Mouse (Mus musculus) limb, embryonic 10.5 days (tissue): ENCODE data around the gene Nsd1. TPM values are rescaled to one million over a fixed set of nuclear protein-coding genes. Genes with fewer than 3 reads are reported as not detected.

Source experiments
- DNase-seq: peaks from one replicate; pipeline ENCODE4 v3.0.0-alpha.2; 2017; ENCODE audit warnings: low spot score
- H3K27ac ChIP-seq: fragments of 300-500 bp; sonication (generic); 2 replicates; pipeline ENCODE4 v1.5.1; 2016; ENCODE audit warnings: mild to moderate bottlenecking
- H3K27me3 ChIP-seq: fragments of 300-500 bp; sonication (generic); 2 replicates; pipeline ENCODE4 v1.6.1; 2016; ENCODE audit warnings: low read depth, mild to moderate bottlenecking; ENCODE audit not compliant: poor library complexity, severe bottlenecking
- H3K36me3 ChIP-seq: fragments of 300-500 bp; sonication (generic); 2 replicates; pipeline ENCODE4 v1.6.1; 2016; ENCODE audit warnings: mild to moderate bottlenecking, moderate library complexity
- H3K4me1 ChIP-seq: fragments of 300-500 bp; sonication (generic); 2 replicates; pipeline ENCODE4 v1.6.1; 2016
- H3K4me3 ChIP-seq: fragments of 300-500 bp; sonication (generic); 2 replicates; pipeline ENCODE4 v1.5.1; 2016; ENCODE audit warnings: mild to moderate bottlenecking, moderate library complexity
- H3K9me3 ChIP-seq: fragments of 300-500 bp; sonication (generic); replicated peaks from 2 replicates; pipeline ENCODE4 v1.6.1; 2016; ENCODE audit warnings: mild to moderate bottlenecking
- whole genome bisulfite sequencing: fragments of 180-500 bp; shearing (Covaris S2); methylation state at CpG from one replicate; pipeline ENCODE4 v1.1.7; 2016; 5-methylcytosine and 5-hydroxymethylcytosine counted together
- polyA plus RNA-seq: library from polyadenylated mRNA; unstranded; fragments of >200 nt; fragmentation: Nextera tagmentation; extraction: Ambion mirVana; gene quantifications from 2 replicates; pipeline ENCODE4 v1.2.1, GENCODE M21; 2016

Gene Nsd1
- polyA plus RNA-seq, 1 experiment from 2014 or later: 69.1 TPM

DNA sequence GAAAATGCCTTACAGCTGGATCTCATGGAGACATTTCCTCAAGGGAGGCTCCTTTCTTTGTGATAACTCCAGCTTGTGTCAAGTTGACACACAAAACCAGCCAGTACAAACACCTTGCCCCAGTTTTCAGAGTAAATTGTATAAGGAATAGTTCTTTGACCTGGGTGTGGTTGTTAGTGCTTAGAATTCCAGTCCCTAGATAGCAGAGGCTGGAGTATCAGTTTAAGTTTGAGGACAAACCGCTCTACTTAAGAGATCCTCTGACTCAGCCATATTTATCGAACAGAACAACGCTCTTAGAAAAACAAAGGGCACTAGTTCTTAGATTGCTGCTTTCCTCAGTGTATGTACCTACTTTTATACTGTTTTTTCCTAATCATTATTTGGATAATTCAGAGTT, 33.6 kb downstream of the Nsd1 start:
- Histone ChIP-seq H3K27me3 (no peaks in the 10 kb centered on the region), H3K36me3 (peaks cover 99% of the 10 kb centered on the region), H3K4me1 (no peaks in the 10 kb centered on the region), H3K4me3 (no peak overlapping the region), H3K9me3 (no peaks in the 10 kb centered on the region), H3K27ac (no peak overlapping the region)
- DNase-seq: no peak
- WGBS: over 99% methylated on average over 3 of the region's 3 CpGs

DNA sequence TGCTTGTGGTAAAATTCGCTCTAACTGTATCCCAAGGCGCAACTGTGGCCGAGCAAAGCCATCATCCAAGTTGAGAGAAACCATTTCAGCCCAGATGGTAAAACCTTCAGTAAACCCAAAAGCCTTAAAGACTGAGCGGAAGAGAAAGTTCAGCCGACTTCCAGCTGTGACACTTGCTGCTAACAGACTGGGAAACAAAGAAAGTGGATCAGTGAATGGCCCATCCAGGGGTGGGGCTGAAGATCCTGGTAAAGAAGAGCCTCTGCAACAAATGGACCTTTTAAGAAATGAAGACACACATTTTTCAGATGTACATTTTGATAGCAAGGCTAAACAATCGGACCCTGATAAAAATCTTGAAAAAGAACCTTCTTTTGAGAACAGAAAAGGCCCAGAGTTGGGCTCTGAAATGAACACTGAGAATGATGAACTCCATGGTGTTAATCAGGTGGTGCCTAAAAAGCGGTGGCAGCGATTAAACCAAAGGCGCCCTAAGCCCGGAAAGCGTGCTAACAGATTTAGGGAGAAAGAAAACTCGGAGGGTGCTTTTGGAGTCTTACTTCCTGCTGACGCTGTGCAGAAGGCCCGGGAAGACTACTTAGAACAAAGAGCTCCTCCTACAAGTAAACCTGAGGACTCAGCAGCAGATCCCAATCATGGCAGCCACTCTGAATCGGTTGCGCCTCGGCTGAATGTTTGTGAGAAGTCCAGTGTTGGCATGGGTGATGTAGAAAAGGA, 37.9 kb downstream of the Nsd1 start:
- Histone ChIP-seq H3K9me3 (no peaks in the 10 kb centered on the region), H3K27ac (no peak overlapping the region), H3K4me1 (no peaks in the 10 kb centered on the region), H3K4me3 (no peak overlapping the region), H3K36me3 (peaks cover 98% of the 10 kb centered on the region), H3K27me3 (no peaks in the 10 kb centered on the region)
- 92% methylated on average over 17 of the region's 17 CpGs for WGBS
- DNase-seq: no peak

DNA sequence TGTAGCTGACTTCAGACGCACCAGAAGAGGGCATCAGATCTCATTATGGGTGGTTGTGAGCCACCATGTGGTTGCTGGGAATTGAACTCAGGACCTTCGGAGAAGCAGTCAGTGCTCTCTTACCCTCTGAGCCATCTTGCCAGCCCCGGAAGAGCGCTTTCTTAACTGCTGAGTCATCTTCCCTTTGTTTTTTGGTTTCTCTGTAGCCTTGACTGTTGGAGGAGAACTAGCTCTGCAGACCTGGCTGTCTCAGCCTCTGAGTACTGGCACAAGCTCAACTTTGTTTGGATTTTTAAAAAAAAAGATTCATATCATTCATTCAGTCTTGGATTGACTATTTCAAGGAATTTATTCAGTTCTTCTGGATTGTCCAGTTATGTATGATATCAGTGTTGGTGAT, 39.7 kb downstream of the Nsd1 start:
- DNase-seq: no peak
- H3K4me1 ChIP-seq: no peaks in the 10 kb centered on the region
- H3K9me3 ChIP-seq: no peaks in the 10 kb centered on the region
- H3K4me3 ChIP-seq: no peak overlapping the region
- H3K27ac ChIP-seq: no peak overlapping the region
- H3K36me3 ChIP-seq: peaks cover 90% of the 10 kb centered on the region
- 90% methylated on average over 4 of the region's 4 CpGs for WGBS
- H3K27me3 ChIP-seq: no peaks in the 10 kb centered on the region

DNA sequence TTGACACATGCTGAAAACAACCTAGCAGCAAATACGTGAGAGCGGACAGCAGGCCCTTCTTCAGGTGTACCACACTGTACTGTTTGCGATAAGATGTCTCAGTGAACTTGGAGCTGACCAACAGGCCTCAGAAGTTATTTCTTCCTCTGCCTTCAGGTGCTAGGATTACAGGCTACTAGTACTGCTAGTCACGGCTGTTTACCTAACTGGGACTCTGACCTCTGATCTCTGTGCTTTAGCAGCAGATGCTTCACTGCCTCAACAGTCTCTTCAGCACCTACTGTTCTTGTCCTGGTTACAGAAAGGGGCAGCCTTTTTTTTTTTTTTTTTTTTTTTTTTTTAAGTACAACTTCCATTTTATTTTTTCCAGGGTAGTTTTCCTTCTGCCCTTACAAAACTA, 43.2 kb downstream of the Nsd1 start:
- Histone ChIP-seq H3K27ac (no peak overlapping the region), H3K36me3 (peaks cover 84% of the 10 kb centered on the region), H3K4me3 (no peak overlapping the region), H3K27me3 (no peaks in the 10 kb centered on the region), H3K9me3 (no peaks in the 10 kb centered on the region), H3K4me1 (no peaks in the 10 kb centered on the region)
- 88% methylated on average over 4 of the region's 4 CpGs for WGBS
- no peak for DNase-seq

DNA sequence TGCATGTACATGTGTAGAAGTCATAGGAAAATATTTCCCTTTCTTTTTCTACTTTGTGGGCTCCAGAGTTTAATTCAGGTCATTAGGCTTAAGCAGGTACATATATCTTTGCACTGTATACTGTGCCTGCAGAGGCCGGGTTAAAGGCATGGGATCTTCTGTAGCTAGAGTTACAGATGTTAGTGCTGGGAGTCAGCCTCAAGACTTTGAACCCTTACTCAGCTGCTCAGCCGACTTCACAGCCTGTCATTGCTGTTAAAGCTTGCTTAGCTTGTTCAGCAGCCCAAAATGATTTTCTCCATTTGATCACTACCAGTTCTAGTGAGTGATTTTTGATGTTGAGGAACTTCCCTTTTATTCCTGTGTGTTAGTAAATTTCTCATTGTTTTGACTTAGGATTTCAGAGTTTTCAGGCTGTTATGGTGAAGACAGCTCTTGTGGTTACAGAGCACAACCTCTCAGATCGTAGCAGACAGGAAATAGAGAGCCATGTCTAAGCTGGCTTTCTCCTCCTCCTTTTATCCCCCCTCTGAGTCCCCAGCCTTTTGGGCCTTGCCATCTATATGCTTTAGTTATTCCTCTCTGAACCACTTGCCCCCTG, 45.6 kb downstream of the Nsd1 start:
- 85% methylated on average over 3 of the region's 3 CpGs for WGBS
- H3K36me3 ChIP-seq: peaks cover 83% of the 10 kb centered on the region
- H3K4me3 ChIP-seq: no peak overlapping the region
- H3K27ac ChIP-seq: no peak overlapping the region
- H3K9me3 ChIP-seq: no peaks in the 10 kb centered on the region
- no peaks in the 10 kb centered on the region for H3K27me3 ChIP-seq
- DNase-seq: no peak
- H3K4me1 ChIP-seq: no peaks in the 10 kb centered on the region

DNA sequence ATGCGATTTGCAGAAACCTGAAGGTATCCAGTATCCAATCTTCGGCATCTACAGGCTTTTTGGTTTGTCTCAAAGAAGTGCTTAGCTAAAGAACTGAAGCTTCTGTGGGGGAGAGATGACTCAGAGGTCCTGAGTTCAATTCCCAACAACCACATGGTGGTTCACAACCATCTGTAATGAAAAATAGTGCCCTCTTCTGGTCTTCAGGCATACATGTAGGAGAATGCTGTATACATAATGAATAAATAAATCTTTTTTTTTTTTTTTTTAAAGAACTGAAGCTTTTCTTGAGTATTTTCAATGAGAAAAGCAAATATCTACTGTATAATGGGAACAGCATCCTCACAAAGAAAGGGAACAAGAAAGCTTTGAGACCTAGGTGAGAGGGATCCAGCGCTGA, 49.1 kb downstream of the Nsd1 start:
- Histone ChIP-seq H3K36me3 (peaks cover 87% of the 10 kb centered on the region), H3K27ac (no peak overlapping the region), H3K9me3 (no peaks in the 10 kb centered on the region), H3K27me3 (no peaks in the 10 kb centered on the region), H3K4me3 (no peak overlapping the region), H3K4me1 (no peaks in the 10 kb centered on the region)
- 96% methylated on average over 3 of the region's 3 CpGs for WGBS
- DNase-seq: no peak

DNA sequence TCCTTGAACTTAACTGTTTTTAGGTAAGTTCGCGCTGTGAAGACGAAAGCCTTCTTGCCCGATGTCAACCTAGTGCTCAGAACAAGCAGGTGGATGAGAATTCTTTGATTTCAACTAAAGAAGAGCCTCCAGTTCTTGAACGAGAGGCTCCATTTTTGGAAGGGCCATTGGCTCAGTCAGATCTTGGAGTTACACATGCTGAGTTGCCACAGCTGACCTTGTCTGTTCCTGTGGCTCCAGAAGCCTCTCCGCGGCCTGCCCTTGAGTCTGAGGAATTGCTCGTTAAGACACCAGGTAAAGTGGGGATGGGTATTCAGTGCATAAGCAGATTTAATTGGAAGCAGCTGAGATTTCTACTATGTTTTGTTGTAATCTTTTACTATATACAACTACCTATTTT, 51.9 kb downstream of the Nsd1 start:
- no peak overlapping the region for H3K4me3 ChIP-seq
- WGBS: 95% methylated on average over 8 of the region's 8 CpGs
- no peaks in the 10 kb centered on the region for H3K9me3 ChIP-seq
- peaks cover 94% of the 10 kb centered on the region for H3K36me3 ChIP-seq
- H3K4me1 ChIP-seq: no peaks in the 10 kb centered on the region
- DNase-seq: no peak
- no peaks in the 10 kb centered on the region for H3K27me3 ChIP-seq
- H3K27ac ChIP-seq: no peak overlapping the region

DNA sequence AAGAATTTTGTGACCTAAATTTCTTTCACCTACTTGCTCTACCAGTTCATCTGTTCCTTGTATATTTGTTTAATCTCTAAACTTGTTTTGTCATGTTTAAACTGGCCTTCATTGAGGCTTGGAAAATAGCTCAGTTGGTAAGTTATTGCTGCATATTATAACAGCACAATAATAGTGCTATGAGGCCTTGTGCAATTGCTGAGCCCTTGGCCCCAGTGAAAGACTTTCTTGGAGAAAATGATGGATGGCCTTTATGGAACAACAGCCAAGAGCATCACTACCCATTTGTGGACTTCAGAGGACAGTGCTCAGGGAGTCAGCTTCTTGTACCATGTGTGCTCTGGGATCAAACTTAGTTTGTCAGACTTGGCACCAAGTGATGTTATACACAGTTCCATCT, 52.5 kb downstream of the Nsd1 start:
- Histone ChIP-seq H3K27ac (no peak overlapping the region), H3K4me3 (no peak overlapping the region), H3K36me3 (peaks cover 91% of the 10 kb centered on the region), H3K4me1 (no peaks in the 10 kb centered on the region), H3K27me3 (no peaks in the 10 kb centered on the region), H3K9me3 (no peaks in the 10 kb centered on the region)
- DNase-seq: no peak

DNA sequence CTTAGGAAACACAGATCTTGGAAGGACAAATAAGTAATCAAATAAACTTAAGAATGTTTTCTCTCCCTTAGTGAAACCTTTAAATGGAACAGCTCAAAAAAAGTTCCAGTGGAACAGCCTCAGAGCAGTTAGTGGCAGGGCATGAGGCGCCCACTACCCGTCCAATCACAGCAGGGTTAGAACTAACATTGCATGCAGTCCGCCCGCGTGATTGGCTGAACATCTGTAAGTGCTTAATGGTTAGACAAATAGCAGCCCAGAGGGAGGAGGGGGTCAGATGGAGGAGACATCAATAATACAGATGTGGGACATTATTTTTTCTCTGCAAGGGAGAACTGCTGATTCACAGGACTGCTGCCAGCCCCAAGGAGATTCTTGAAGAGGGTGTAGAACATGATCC, 67.6 kb downstream of the Nsd1 start:
- peaks cover 93% of the 10 kb centered on the region for H3K36me3 ChIP-seq
- H3K4me3 ChIP-seq: no peak overlapping the region
- H3K27me3 ChIP-seq: no peaks in the 10 kb centered on the region
- H3K27ac ChIP-seq: no peak overlapping the region
- WGBS: 88% methylated on average over 5 of the region's 5 CpGs
- no peak for DNase-seq
- no peaks in the 10 kb centered on the region for H3K4me1 ChIP-seq
- no peaks in the 10 kb centered on the region for H3K9me3 ChIP-seq

DNA sequence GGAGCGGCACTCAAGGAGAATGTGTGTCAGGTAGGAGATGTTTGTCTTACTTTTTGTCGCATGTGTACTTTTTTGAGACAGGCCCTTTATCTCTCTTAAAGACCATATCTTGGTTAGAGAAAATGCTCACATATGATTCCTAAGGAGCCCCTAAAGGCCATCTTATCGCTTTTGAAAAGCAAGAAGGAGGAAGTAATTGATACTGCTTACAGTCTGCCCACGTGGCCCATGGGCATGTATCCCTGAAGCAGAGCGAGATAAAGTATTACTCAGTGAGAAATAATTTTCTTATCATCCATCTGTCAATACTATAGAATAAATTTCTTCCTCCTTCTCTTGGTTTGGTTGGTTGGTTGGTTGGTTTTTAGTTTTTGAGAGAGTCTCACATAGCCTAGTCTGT, 68.1 kb downstream of the Nsd1 start:
- Histone ChIP-seq H3K36me3 (peaks cover 93% of the 10 kb centered on the region), H3K27ac (no peak overlapping the region), H3K9me3 (no peaks in the 10 kb centered on the region), H3K4me3 (no peak overlapping the region), H3K27me3 (no peaks in the 10 kb centered on the region), H3K4me1 (no peaks in the 10 kb centered on the region)
- WGBS: 97% methylated on average over 5 of the region's 5 CpGs
- no peak for DNase-seq

DNA sequence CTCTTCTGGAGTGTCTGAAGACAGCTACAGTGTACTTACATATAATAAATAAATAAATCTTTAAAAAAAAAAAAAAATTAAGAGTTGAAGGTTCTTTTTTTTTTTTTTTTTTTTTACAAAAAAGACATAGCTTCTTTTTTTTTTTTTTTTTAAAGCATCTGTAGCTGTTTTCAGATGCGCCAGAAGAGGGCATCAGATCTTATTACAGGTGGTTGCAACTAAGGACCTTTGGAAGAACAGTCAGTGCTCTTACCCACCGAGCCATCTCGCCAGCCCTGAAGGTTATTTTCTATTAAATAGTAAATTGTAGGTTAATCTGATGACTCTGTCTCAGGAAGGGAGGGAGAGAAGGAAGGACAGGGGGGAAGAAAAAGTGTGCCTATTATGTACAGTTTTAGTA, 79.3 kb downstream of the Nsd1 start:
- Histone ChIP-seq H3K27ac (no peak overlapping the region), H3K36me3 (peaks cover 96% of the 10 kb centered on the region), H3K4me1 (no peaks in the 10 kb centered on the region), H3K27me3 (no peaks in the 10 kb centered on the region), H3K4me3 (no peak overlapping the region), H3K9me3 (no peaks in the 10 kb centered on the region)
- WGBS: 83% methylated on average over 3 of the region's 3 CpGs
- no peak for DNase-seq

DNA sequence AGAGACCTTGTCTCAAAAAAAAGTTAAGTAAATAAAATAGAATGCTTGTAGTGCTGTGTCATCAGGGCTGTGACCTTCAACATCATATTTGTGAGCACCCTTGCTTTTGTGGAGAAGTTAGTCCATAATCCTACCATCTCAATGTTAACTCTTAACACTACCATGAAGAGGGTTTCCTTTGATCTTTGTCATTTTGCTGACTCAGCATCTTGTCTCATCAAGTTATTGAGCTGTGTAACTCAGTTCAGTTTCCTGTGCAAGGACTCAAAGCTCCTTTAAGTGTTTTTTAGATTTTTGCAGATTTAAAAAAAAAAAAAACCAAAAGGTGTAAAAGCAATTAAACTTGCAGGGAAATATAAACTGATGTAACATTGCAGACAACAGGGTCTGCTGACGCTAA, 87.2 kb downstream of the Nsd1 start:
- WGBS: 96% methylated on average over 1 of the region's 1 CpGs
- H3K9me3 ChIP-seq: no peaks in the 10 kb centered on the region

DNA sequence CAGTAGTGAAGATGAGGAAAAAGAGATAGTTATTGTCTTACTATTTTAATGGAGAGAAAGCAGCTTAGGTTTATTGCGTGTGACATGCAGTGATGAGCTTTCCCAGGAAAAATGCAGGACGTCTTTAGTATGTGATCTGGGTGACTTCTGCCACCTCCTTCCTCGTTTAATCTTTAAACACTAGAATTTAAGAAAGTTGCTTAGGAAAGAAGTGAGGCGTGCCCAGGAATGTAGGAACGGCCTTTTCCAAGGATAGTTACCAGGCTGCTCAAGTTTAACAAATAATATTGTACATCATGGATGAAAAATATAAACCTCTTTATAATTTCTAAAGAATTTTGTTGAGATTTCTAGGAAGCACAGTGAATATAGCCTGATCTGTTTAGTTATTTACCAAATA, 91.3 kb downstream of the Nsd1 start:
- no peaks in the 10 kb centered on the region for H3K4me1 ChIP-seq
- DNase-seq: no peak
- no peak overlapping the region for H3K27ac ChIP-seq
- H3K36me3 ChIP-seq: peaks cover 100% of the 10 kb centered on the region
- no peak overlapping the region for H3K4me3 ChIP-seq
- 91% methylated on average over 5 of the region's 5 CpGs for WGBS
- H3K27me3 ChIP-seq: no peaks in the 10 kb centered on the region
- no peaks in the 10 kb centered on the region for H3K9me3 ChIP-seq

More for the DNA sequence above, 87.2 kb downstream of the Nsd1 start:
- Histone ChIP-seq H3K27me3 (no peaks in the 10 kb centered on the region), H3K36me3 (peaks cover 99% of the 10 kb centered on the region), H3K4me1 (no peaks in the 10 kb centered on the region), H3K4me3 (no peak overlapping the region), H3K27ac (no peak overlapping the region)
- DNase-seq: no peak
